Comparison of ENCODE assay signal across 14 mouse cellular contexts in genomic region chr14:75707771-75708170, GRCm38 (mm10).
"Had no signal": no experiment of that assay in that cellular context is flagged by ENCODE, and none has a peak within 500 bp of the region (broad histone marks: within the 10 kb centered on the region; RNA-seq: fewer than 3 reads in every experiment).

No protein-coding gene starts in this region.

- H3K4me3 ChIP-seq: left cerebral cortex, adult 2 months; limb, embryonic 10.5 days; liver, embryonic 15.5 days; midbrain, embryonic 13.5 days; stomach, embryonic 15.5 days had no signal

- H3K4me1 ChIP-seq: limb, embryonic 10.5 days; liver, embryonic 15.5 days; midbrain, embryonic 13.5 days; stomach, embryonic 15.5 days had no signal

- ATAC-seq: intestine, embryonic 16.5 days; midbrain, embryonic 13.5 days had no signal

- H3K9ac ChIP-seq: liver, embryonic 15.5 days; lung, embryonic 14.5 days; midbrain, embryonic 13.5 days; stomach, embryonic 15.5 days had no signal

- H3K4me2 ChIP-seq: liver, embryonic 11.5 days; liver, embryonic 15.5 days; lung, embryonic 14.5 days; midbrain, embryonic 13.5 days; stomach, embryonic 15.5 days had no signal

- H3K27me3 ChIP-seq: liver, embryonic 15.5 days; midbrain, embryonic 13.5 days; stomach, embryonic 15.5 days had no signal

- H3K9me3 ChIP-seq: limb, embryonic 10.5 days; liver, embryonic 15.5 days; midbrain, embryonic 13.5 days; stomach, embryonic 15.5 days had no signal

- H3K27ac ChIP-seq: left cerebral cortex, adult 2 months; limb, embryonic 10.5 days; liver, embryonic 15.5 days; midbrain, embryonic 13.5 days; stomach, embryonic 15.5 days had no signal

- DNase-seq: kidney, adult 9 months; lung, embryonic 14.5 days; lung, postnatal 10 days; lung, postnatal 4 days; right cerebral cortex, postnatal 14 days; thymus, adult 2 months; thymus, postnatal 25 days had no signal
